Mouse (Mus musculus) midbrain, postnatal 0 days (tissue): ENCODE results near the gene Vmn2r39. TPM values are rescaled to one million over a fixed set of nuclear protein-coding genes. Genes with fewer than 3 reads are reported as not detected.
"Not testable (repeated sequence)": the region's sequence is repeated elsewhere in the genome, so short reads cannot be mapped to it uniquely, and the experiment has no call there.

Source experiments
- ATAC-seq: fragments of 200-750 bp; cut with Nextera tagmentation; 2 replicates; pipeline ENCODE4 v1.8.0; 2017; ENCODE audit warnings: moderate number of reproducible peaks, mild to moderate bottlenecking, moderate TSS enrichment, moderate library complexity; ENCODE audit not compliant: low FRiP score
- DNase-seq: peaks from one replicate; pipeline ENCODE4 v3.0.0-alpha.2; 2015; ENCODE audit warnings: low spot score
- H3K27ac ChIP-seq: fragments of 300-500 bp; sonication (generic); 2 replicates; pipeline ENCODE4 v1.5.1; 2014; ENCODE audit warnings: low read depth, mild to moderate bottlenecking, low read length, mixed read lengths
- H3K27me3 ChIP-seq: fragments of 300-500 bp; sonication (generic); 2 replicates; pipeline ENCODE4 v1.6.1; 2014; ENCODE audit warnings: low read length, control low read depth, mixed read lengths; ENCODE audit not compliant: insufficient read depth
- H3K36me3 ChIP-seq: fragments of 300-500 bp; sonication (generic); 2 replicates; pipeline ENCODE4 v1.6.1; 2014; ENCODE audit warnings: low read length, control low read depth, mixed read lengths; ENCODE audit not compliant: insufficient read depth
- H3K4me1 ChIP-seq: fragments of 300-500 bp; sonication (generic); 2 replicates; pipeline ENCODE4 v1.6.1; 2014; ENCODE audit warnings: mild to moderate bottlenecking, control low read depth, antibody characterized with exemption, low read length, mixed read lengths; ENCODE audit not compliant: insufficient read depth
- H3K4me2 ChIP-seq: fragments of 300-500 bp; sonication (generic); 2 replicates; pipeline ENCODE4 v1.6.1; 2014; ENCODE audit warnings: low read depth, mild to moderate bottlenecking, low read length, mixed read lengths; ENCODE audit not compliant: poor library complexity, severe bottlenecking
- H3K4me3 ChIP-seq: fragments of 300-500 bp; sonication (generic); 2 replicates; pipeline ENCODE4 v1.5.1; 2014; ENCODE audit warnings: low read depth, mild to moderate bottlenecking, low read length, moderate library complexity
- H3K9ac ChIP-seq: fragments of 300-500 bp; sonication (generic); replicated peaks from 2 replicates; pipeline ENCODE4 v1.6.1; 2014; ENCODE audit warnings: mild to moderate bottlenecking, low read length, moderate library complexity, mixed read lengths; ENCODE audit not compliant: poor library complexity, severe bottlenecking
- H3K9me3 ChIP-seq: fragments of 300-500 bp; sonication (generic); 2 replicates; pipeline ENCODE4 v1.6.1; 2016; ENCODE audit warnings: low read length, control low read depth
- WGBS: fragments of 180-500 bp; shearing (Covaris S2); extraction: QIAGEN DNeasy Blood & Tissue Kit; methylation state at CpG from one replicate; pipeline ENCODE4 v1.1.7; 2014; 5-methylcytosine and 5-hydroxymethylcytosine counted together
- polyA plus RNA-seq: library from polyadenylated mRNA; unstranded; fragments of >200 nt; fragmentation: Nextera tagmentation; extraction: Ambion mirVana; gene quantifications from 2 replicates; pipeline ENCODE4 v1.2.1, GENCODE M21; 2015
- total RNA-seq: library from RNA; depleted of rRNA; stranded (reverse); fragments of >200 nt; gene quantifications from 2 replicates; pipeline ENCODE4 v1.2.3, GENCODE M21; 2014; rRNA removed

Vmn2r39 gene
- total RNA-seq (not detected in 2 replicates), polyA plus RNA-seq (not detected in 2 replicates)

DNA sequence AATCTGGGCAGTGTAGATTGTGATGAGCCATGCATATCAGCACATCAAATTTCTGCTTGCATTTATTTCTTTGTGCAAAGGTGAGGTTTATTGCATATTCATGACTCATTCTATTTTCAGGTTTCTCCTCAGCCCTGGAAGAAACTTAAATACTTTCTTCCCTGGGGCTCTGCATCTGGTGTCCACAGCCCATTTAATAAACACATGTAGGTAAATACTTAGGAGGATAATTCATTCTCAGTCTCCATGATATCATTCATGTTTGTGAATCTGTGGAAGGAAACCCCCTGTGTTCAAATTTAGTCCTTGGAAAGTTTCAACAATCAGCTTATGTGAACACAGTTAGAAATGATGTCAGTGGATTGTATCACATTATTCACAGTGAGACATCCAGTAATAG lies at the start of gene Vmn2r39:
TSS of gene Vmn2r39 (minus strand) at position 101 of the 400 bp plus-strand sequence.
- H3K27me3 ChIP-seq, ATAC-seq, H3K4me2 ChIP-seq, H3K9ac ChIP-seq, H3K4me3 ChIP-seq, H3K9me3 ChIP-seq, H3K4me1 ChIP-seq, H3K36me3 ChIP-seq, DNase-seq, H3K27ac ChIP-seq: not testable (repeated sequence)

DNA sequence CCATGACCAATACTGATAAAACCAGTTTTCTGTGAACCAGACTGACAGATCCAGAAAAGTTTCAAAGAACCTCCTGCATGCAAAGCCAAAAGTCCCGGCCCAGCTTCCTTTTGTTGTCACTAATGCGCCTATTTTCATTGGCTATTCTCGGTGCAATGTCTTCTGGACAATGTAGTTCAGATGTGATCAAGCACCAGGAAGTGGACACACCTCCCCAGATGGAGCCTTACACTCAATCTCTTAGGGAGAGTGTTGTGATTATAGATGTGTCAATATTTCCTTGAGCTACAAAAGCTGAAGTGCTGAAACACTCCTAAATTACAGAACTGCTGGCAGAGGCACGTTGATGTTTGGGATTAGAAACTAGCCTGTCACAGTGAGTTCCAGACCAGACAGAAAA lies 34.8 kb upstream of the Vmn2r39 start:
- not testable (repeated sequence) for H3K4me3 ChIP-seq, H3K9ac ChIP-seq, H3K4me2 ChIP-seq, H3K9me3 ChIP-seq, DNase-seq, H3K4me1 ChIP-seq, H3K27ac ChIP-seq, H3K36me3 ChIP-seq, ATAC-seq, H3K27me3 ChIP-seq
- WGBS = 85% methylated on average over 4 of the region's 4 CpGs

Other genes with a start within 250 kb of the Vmn2r39 start
- not detected in 2 replicates for gene Vmn2r40, start 99.4 kb downstream of the Vmn2r39 start, total RNA-seq
- gene Vmn2r40, start 99.4 kb downstream of the Vmn2r39 start, polyA plus RNA-seq = not detected in 2 replicates
- not detected in 2 replicates for gene Vmn2r38, start 67.1 kb upstream of the Vmn2r39 start, total RNA-seq
- gene Vmn2r38, start 67.1 kb upstream of the Vmn2r39 start, polyA plus RNA-seq = not detected in 2 replicates
- not detected in 2 replicates for gene Vmn2r37, start 192.9 kb upstream of the Vmn2r39 start, total RNA-seq
- gene Vmn2r37, start 192.9 kb upstream of the Vmn2r39 start, polyA plus RNA-seq = not detected in 2 replicates